Mouse (Mus musculus) Patski (cell line): ENCODE measurements around the gene Nkx2-5. TPM values are rescaled to one million over a fixed set of nuclear protein-coding genes. Genes with fewer than 3 reads are reported as not detected.

Source experiments
- ATAC-seq: fragments of 100-300 bp; one replicate; pipeline ENCODE4 v1.8.0; 2021
- CTCF ChIA-PET: fragments of 350-600 bp; sonication (Branson Sonifier 250); formaldehyde crosslinking; loops from one replicate; lab custom pipeline; 2022; ENCODE audit warnings: inconsistent platforms; lab: Charles Lee
- POLR2A ChIA-PET: fragments of 350-600 bp; sonication (Branson Sonifier 250); formaldehyde crosslinking; loops from one replicate; lab custom pipeline; 2022; ENCODE audit warnings: antibody characterized with exemption, inconsistent platforms; lab: Charles Lee
- DNase-seq: peaks from one replicate; pipeline ENCODE4 v3.0.0-alpha.2; 2011; ENCODE audit warnings: low read depth, low spot score
- H3K27me3 ChIP-seq: fragments of 371-371 bp; one replicate; pipeline ENCODE4 v1.5.1; 2021
- CTCF ChIP-seq: fragments of 100-300 bp; IDR thresholded peaks from one replicate; pipeline ENCODE4 v1.5.1; 2021
- in situ Hi-C: fragments of 300-500 bp; cut with MboI; formaldehyde crosslinking; loops from 3 replicates; pipeline ENCODE4 v1.11.1; 2018; ENCODE audit warnings: low pct_unique_long_range_greater_than_20kb, mixed read lengths
- polyA plus RNA-seq: library from polyadenylated mRNA; unstranded; gene quantifications from one replicate; pipeline ENCODE4 v1.2.3, GENCODE M21; 2021

Nkx2-5 gene
- polyA plus RNA-seq, 1 experiment from 2014 or later, result not detected

- H3K27me3 ChIP-seq, result peaks cover 44% of the 10 kb centered on the region
- ChIA-PET CTCF (interaction anchor here (1.6 kb wide), 1 partner anchor 41 kb away, joined by 3 read pairs; no protein-coding TSS in a partner anchor), POLR2A (no interaction called here)
- in situ Hi-C loops, result no loop called here
- DNase-seq (no peak), ATAC-seq (no peak)
- TF ChIP-seq CTCF, result no peak
Observed at GRCm38 (mm10) chr17:26843696-26844236, 1.0 kb downstream of the Nkx2-5 start.

DNA sequence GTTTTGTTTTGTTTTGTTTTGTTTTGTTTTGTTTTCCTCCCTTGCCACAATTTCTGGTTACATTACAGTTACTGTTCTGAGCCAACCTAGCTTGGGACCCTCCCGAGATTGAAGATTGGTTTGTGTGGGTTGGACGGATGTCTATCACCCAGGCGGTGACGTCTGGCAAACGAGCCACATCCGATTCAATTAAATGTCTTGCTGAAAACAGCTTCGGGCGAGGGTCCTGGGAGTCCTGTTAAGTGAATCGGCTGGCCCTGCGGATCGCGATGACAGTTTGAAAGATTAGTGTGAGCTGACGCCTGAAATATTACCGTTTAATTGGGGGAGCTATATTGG lies 1.6 kb downstream of the Nkx2-5 start:
- DNase-seq (no peak), ATAC-seq (no peak)
- CTCF ChIA-PET, result no interaction called here
- no peak for TF ChIP-seq CTCF
- POLR2A ChIA-PET, result no interaction called here
- H3K27me3 ChIP-seq, result peaks cover 43% of the 10 kb centered on the region
- in situ Hi-C loops, result no loop called here

DNA sequence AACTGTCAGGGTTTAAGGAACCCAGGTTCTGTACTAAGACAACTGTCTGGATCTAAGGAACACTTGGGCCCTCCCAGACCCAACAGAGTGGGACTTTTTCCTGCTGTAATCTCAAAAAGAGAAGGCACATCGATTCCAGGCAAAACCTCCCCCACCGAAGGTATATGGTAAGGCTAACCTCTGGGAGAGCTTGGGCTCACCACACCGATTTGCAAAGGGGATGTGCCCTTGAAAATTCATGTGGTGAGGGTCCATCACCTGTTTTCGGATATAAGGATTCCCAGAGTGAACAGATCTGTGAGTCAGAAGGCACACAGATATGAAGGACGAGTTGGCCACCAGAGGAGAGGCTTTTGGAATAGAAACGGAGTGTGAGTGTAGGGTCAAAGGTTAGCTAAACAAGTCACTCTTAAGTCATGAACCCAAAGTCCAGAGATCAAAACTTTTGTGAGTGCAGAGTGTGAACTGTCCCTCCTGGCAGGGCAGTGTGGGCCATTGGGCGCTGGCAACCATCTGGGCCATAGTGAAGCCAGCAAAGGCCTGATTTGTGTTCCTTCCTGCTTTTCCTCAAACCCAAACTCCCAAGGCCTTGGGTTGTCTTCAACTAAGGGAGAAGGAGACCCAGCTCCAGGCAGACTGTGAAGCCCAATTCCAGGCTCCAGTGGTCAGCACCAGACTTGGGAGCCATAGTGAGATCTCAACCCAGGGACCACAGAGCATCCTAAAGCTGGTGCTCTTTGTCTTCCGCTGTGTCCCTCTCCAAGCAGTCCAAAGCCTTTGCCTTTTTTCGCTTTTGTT lies 2.2 kb downstream of the Nkx2-5 start:
- ATAC-seq, result no peak
- in situ Hi-C loops, result no loop called here
- POLR2A ChIA-PET, result no interaction called here
- CTCF ChIA-PET, result no interaction called here
- TF ChIP-seq CTCF, result no peak
- peaks cover 43% of the 10 kb centered on the region for H3K27me3 ChIP-seq
- no peak for DNase-seq

GRCm38 (mm10) chr17:26841981-26842380 lies 2.8 kb downstream of the Nkx2-5 start:
- H3K27me3 ChIP-seq, result peaks cover 47% of the 10 kb centered on the region
- ChIA-PET CTCF (no interaction called here), POLR2A (no interaction called here)
- ATAC-seq (no peak), DNase-seq (no peak)
- no peak for TF ChIP-seq CTCF
- in situ Hi-C loops, result no loop called here

DNA sequence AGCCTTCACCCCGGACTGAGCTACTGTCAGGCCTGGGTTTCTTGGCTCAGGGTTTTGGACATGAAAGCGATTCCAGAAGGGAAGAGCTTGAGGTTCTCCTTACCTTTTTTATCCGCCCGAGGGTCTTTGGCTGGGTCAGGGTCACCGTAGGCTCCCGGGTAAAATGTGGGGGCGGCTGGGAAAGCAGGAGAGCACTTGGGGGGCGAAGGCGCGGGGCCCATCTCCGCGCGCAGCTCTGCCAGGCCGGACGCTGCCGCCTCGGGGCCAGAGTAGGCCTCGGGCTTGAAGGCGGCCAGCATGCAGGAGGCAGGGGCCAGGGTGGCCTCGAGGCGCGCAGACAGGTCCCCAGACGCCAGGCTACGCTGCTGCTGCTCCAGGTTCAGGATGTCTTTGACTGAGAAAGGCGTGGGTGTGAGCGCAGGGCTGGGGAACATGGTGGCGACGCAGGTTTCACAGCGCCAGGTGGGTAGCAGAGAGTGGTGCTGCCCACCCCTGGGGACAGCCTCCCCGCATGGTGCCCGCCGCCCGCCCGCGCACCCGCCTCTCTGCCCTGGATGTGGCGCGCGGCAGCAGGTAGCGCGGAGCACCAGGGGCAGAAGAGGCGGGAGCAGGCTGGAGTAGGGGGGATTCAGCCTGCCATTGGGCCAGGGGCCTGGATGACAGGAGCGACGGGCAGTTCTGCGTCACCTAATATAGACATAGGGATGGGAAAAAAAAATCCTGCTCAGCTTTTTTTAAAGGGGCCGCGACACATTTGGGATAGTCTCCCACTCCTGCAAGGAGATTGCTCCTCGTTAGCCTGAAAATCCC lies 3.7 kb downstream of the Nkx2-5 start:
- peaks cover 43% of the 10 kb centered on the region for H3K27me3 ChIP-seq
- POLR2A ChIA-PET, result no interaction called here
- no peak for ATAC-seq
- no peak for DNase-seq
- TF ChIP-seq CTCF, result no peak
- in situ Hi-C loops, result no loop called here
- CTCF ChIA-PET, result no interaction called here

GRCm38 (mm10) chr17:26840439-26840780 lies 4.4 kb downstream of the Nkx2-5 start:
- TF ChIP-seq CTCF, result no peak
- CTCF ChIA-PET, result interaction anchor here (1.3 to 1.5 kb wide), 2 partner anchors 29 to 45 kb away, joined by 3 to 7 read pairs; no protein-coding TSS in a partner anchor
- DNase-seq (no peak), ATAC-seq (no peak)
- H3K27me3 ChIP-seq, result peaks cover 43% of the 10 kb centered on the region
- POLR2A ChIA-PET, result interaction anchor here (0.6 kb wide), 1 partner anchor 217 kb away, joined by 5 read pairs; no protein-coding TSS in a partner anchor
- in situ Hi-C loops, result no loop called here

- ATAC-seq (no peak), DNase-seq (no peak)
- TF ChIP-seq CTCF, result no peak
- in situ Hi-C loops, result no loop called here
- peaks cover 40% of the 10 kb centered on the region for H3K27me3 ChIP-seq
- POLR2A ChIA-PET, result interaction anchor here (0.6 kb wide), 1 partner anchor 216 kb away, joined by 5 read pairs; no protein-coding TSS in a partner anchor
- CTCF ChIA-PET, result interaction anchor here (1.0 to 1.5 kb wide), 3 partner anchors 8 to 45 kb away, joined by 3 to 7 read pairs (median 3); no protein-coding TSS in a partner anchor
Observed at GRCm38 (mm10) chr17:26839718-26840438, 4.9 kb downstream of the Nkx2-5 start.

GRCm38 (mm10) chr17:26838911-26839717 lies 5.7 kb downstream of the Nkx2-5 start:
- DNase-seq, result no peak
- H3K27me3 ChIP-seq, result peaks cover 33% of the 10 kb centered on the region
- ChIA-PET POLR2A (no interaction called here), CTCF (interaction anchor here (1.0 to 1.5 kb wide), 3 partner anchors 8 to 44 kb away, joined by 3 to 7 read pairs (median 3); no protein-coding TSS in a partner anchor)
- no peak for ATAC-seq
- no peak for TF ChIP-seq CTCF
- in situ Hi-C loops, result no loop called here

DNA sequence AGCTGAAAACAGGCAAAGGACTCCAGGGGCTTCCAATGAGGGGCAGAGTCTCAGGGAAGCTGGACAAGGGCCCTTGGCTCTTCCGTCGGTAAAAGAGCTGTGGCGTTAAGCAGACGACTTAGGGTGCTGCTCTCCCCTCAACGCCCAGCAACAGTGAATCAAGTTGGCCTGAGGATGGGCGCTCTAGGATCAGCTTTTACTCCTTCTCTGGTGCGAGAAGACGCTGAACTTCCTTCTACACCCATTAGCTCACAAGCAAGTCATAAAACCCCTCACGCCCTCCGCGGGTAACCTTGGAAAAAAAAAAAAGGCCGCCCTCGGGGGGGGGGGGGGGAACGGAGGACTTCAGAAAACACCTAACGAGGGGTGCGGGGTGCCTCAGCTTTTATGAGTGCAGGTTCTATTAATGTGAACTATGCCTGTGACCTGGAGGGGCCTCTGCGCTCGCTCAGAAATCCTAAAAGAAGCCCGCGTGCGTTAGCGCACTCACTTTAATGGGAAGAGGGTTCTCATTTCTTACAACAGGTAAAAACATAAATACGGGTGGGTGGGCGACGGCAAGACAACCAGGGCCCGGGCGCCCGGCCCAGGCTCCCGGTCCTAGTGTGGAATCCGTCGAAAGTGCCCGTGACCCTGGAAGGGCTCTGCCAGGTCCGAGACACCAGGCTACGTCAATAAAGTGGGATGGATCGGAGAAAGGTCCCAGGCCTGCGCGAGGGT lies 6.5 kb downstream of the Nkx2-5 start:
- TF ChIP-seq CTCF, result no peak
- in situ Hi-C loops, result no loop called here
- no peak for ATAC-seq
- CTCF ChIA-PET, result no interaction called here
- no peak for DNase-seq
- POLR2A ChIA-PET, result no interaction called here
- H3K27me3 ChIP-seq, result peaks cover 28% of the 10 kb centered on the region
